Mouse (Mus musculus) forebrain, embryonic 15.5 days (tissue): Measurements from ENCODE around the gene Gorab. TPM values are rescaled to one million over a fixed set of nuclear protein-coding genes. Genes with fewer than 3 reads are reported as not detected.

Experiments used
- ATAC-seq: fragments of 200-750 bp; cut with Nextera tagmentation; replicated peaks from 2 replicates; pipeline ENCODE4 v1.8.0; 2017; ENCODE audit warnings: mild to moderate bottlenecking, moderate TSS enrichment, moderate library complexity
- H3K27ac ChIP-seq: fragments of 300-500 bp; sonication (generic); replicated peaks from 2 replicates; pipeline ENCODE4 v1.5.1; 2015; ENCODE audit warnings: mild to moderate bottlenecking, inconsistent platforms
- H3K27me3 ChIP-seq: fragments of 300-500 bp; sonication (generic); 2 replicates; pipeline ENCODE4 v1.6.1; 2015; ENCODE audit warnings: inconsistent platforms
- H3K36me3 ChIP-seq: fragments of 300-500 bp; sonication (generic); 2 replicates; pipeline ENCODE4 v1.6.1; 2015; ENCODE audit warnings: mild to moderate bottlenecking, inconsistent platforms
- H3K4me1 ChIP-seq: fragments of 300-500 bp; sonication (generic); 2 replicates; pipeline ENCODE4 v1.6.1; 2015; ENCODE audit warnings: inconsistent platforms
- H3K4me2 ChIP-seq: fragments of 300-500 bp; sonication (generic); replicated peaks from 2 replicates; pipeline ENCODE4 v1.6.1; 2015; ENCODE audit warnings: mild to moderate bottlenecking, inconsistent platforms
- H3K4me3 ChIP-seq: fragments of 300-500 bp; sonication (generic); 2 replicates; pipeline ENCODE4 v1.5.1; 2015; ENCODE audit warnings: mild to moderate bottlenecking, inconsistent platforms
- H3K9ac ChIP-seq: fragments of 300-500 bp; sonication (generic); replicated peaks from 2 replicates; pipeline ENCODE4 v1.6.1; 2015; ENCODE audit warnings: mild to moderate bottlenecking, inconsistent platforms
- H3K9me3 ChIP-seq: fragments of 300-500 bp; sonication (generic); 2 replicates; pipeline ENCODE4 v1.6.1; 2016; ENCODE audit warnings: inconsistent platforms
- WGBS: fragments of 180-500 bp; shearing (Covaris S2); methylation state at CpG from one replicate; pipeline ENCODE4 v1.1.7; 2015; ENCODE audit warnings: mixed read lengths; 5-methylcytosine and 5-hydroxymethylcytosine counted together
- polyA plus RNA-seq: library from polyadenylated mRNA; unstranded; fragments of >200 nt; fragmentation: Nextera tagmentation; extraction: Ambion mirVana; gene quantifications from 2 replicates; pipeline ENCODE4 v1.2.1, GENCODE M21; 2015

Gorab gene
- polyA plus RNA-seq = 24.8 and 27.1 TPM in 2 replicates

- H3K27me3 ChIP-seq = no peaks in the 10 kb centered on the region
- H3K4me2 ChIP-seq = peak within 1 kb of the TSS; percentile 62
- H3K4me3 ChIP-seq = peak within 1 kb of the TSS; percentile 78
- peaks cover 21% of the 10 kb centered on the region for H3K4me1 ChIP-seq
- no peaks in the 10 kb centered on the region for H3K36me3 ChIP-seq
- no peaks in the 10 kb centered on the region for H3K9me3 ChIP-seq
- H3K9ac ChIP-seq = peak within 1 kb of the TSS; percentile 77
- ATAC-seq = peak; percentile 100
- under 1% methylated on average over 28 of the region's 28 CpGs for WGBS
- H3K27ac ChIP-seq = peak within 1 kb of the TSS; percentile 89
Measured at GRCm38 (mm10) chr1:163403498-163404126, at the start of gene Gorab. Gorab (minus strand) TSS chr1:163403669.

DNA sequence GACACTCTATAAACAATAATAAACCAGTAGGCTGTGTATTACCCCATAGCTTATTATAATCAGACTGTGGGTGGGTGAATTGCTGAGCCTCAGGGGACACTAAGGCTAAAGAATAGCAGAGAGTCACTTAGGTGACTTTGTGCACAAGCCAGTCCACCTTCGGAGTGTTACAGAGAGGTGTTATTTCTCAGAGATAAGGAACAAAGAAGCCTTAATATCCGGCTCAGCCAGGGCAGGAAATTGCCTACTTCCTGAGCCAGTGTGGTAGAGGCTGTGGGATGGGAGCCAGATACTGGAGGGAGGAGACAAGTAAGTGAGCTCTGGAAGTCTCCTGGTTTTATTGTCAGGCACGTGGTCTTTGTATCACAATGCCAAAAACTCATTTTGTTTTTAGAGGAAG lies 40.4 kb upstream of the Gorab start:
- no peaks in the 10 kb centered on the region for H3K9me3 ChIP-seq
- no peaks in the 10 kb centered on the region for H3K4me1 ChIP-seq
- WGBS = 44% methylated on average over 3 of the region's 3 CpGs
- no peaks in the 10 kb centered on the region for H3K27me3 ChIP-seq
- H3K4me2 ChIP-seq = no peak overlapping the region
- ATAC-seq = no peak
- H3K9ac ChIP-seq = no peak overlapping the region
- H3K27ac ChIP-seq = no peak overlapping the region
- H3K36me3 ChIP-seq = no peaks in the 10 kb centered on the region
- H3K4me3 ChIP-seq = no peak overlapping the region

DNA sequence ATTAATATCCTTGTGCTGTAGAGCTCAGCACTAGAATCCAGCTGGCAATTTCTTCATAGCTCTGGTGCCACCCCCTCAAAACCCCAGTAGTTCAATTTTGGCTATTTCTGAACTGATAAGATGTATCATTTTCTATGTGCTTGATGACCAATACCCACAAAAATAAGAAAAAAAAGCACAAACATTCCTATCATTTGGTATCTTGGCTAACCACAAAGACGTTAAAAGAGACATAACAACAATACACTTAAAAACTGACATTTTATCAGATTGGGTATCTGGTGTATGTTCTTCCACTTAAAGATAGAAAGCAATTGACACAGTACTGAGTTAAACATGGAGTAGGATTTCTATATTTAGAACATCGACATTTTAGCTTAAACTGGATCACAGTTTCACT lies 35.5 kb upstream of the Gorab start:
- H3K4me2 ChIP-seq = no peak overlapping the region
- no peaks in the 10 kb centered on the region for H3K36me3 ChIP-seq
- H3K9ac ChIP-seq = no peak overlapping the region
- no peak overlapping the region for H3K27ac ChIP-seq
- 88% methylated on average over 2 of the region's 2 CpGs for WGBS
- H3K4me3 ChIP-seq = no peak overlapping the region
- no peaks in the 10 kb centered on the region for H3K27me3 ChIP-seq
- no peaks in the 10 kb centered on the region for H3K4me1 ChIP-seq
- H3K9me3 ChIP-seq = no peaks in the 10 kb centered on the region
- no peak for ATAC-seq

GRCm38 (mm10) chr1:163423467-163424014 lies 20.1 kb upstream of the Gorab start:
- 71% methylated on average over 8 of the region's 8 CpGs for WGBS
- Histone ChIP-seq H3K4me3 (no peak overlapping the region), H3K4me1 (no peaks in the 10 kb centered on the region), H3K9ac (no peak overlapping the region), H3K27ac (no peak overlapping the region), H3K4me2 (no peak overlapping the region), H3K36me3 (no peaks in the 10 kb centered on the region), H3K27me3 (no peaks in the 10 kb centered on the region), H3K9me3 (no peaks in the 10 kb centered on the region)
- ATAC-seq = no peak

DNA sequence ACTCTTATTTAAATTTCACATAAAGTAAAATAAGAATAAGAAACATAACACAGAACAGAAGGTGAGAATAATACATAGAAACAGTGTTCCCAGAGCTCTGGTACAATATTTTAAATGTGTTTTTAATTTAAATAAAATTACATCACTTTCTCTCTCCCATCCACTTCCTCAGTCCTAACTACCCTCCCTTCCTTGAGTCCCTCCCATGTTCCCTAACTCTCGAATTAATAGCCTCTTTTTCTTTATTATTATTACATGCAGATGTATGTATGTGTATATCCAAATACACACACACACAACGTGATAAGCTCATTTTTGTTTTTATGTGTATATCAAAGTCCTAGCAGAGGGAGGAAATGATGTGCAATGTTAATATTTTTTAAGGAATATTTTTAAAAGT lies 13.7 kb upstream of the Gorab start:
- no peaks in the 10 kb centered on the region for H3K9me3 ChIP-seq
- no peak overlapping the region for H3K4me2 ChIP-seq
- no peak overlapping the region for H3K27ac ChIP-seq
- H3K27me3 ChIP-seq = no peaks in the 10 kb centered on the region
- H3K4me1 ChIP-seq = no peaks in the 10 kb centered on the region
- H3K36me3 ChIP-seq = no peaks in the 10 kb centered on the region
- 75% methylated on average over 2 of the region's 2 CpGs for WGBS
- no peak overlapping the region for H3K4me3 ChIP-seq
- ATAC-seq = no peak
- no peak overlapping the region for H3K9ac ChIP-seq

GRCm38 (mm10) chr1:163414200-163414599 lies 10.7 kb upstream of the Gorab start:
- no peak for ATAC-seq
- H3K27ac ChIP-seq = no peak overlapping the region
- H3K4me1 ChIP-seq = no peaks in the 10 kb centered on the region
- no peak overlapping the region for H3K4me3 ChIP-seq
- H3K27me3 ChIP-seq = no peaks in the 10 kb centered on the region
- H3K9me3 ChIP-seq = no peaks in the 10 kb centered on the region
- no peak overlapping the region for H3K4me2 ChIP-seq
- H3K9ac ChIP-seq = no peak overlapping the region
- WGBS = 67% methylated on average over 2 of the region's 2 CpGs
- H3K36me3 ChIP-seq = no peaks in the 10 kb centered on the region

- no peak overlapping the region for H3K4me2 ChIP-seq
- no peaks in the 10 kb centered on the region for H3K36me3 ChIP-seq
- peaks cover 19% of the 10 kb centered on the region for H3K4me1 ChIP-seq
- ATAC-seq = no peak
- WGBS = 73% methylated on average over 3 of the region's 3 CpGs
- H3K27ac ChIP-seq = no peak overlapping the region
- no peak overlapping the region for H3K9ac ChIP-seq
- H3K9me3 ChIP-seq = no peaks in the 10 kb centered on the region
- H3K4me3 ChIP-seq = no peak overlapping the region
- no peaks in the 10 kb centered on the region for H3K27me3 ChIP-seq
Measured at GRCm38 (mm10) chr1:163406203-163406602, 2.7 kb upstream of the Gorab start.

DNA sequence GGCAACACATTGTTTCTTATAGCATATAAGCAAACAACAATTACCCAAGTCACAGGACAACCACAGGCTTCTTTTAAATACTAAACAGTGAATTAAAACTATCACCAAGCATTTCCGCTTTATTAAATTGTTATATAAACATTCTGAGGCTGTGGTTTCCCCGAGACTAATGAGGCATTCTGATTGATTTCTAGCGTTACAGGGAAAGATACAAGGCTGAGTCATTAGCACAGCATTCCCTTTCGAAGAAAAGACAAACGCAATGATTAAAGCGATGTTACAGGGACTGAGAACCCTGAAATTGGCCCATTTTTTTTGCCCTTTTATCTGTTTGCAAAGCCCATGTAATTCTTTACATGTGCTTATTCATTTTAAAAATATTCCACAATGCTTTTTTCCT lies 12.1 kb downstream of the Gorab start:
- no peak overlapping the region for H3K27ac ChIP-seq
- H3K36me3 ChIP-seq = peaks cover 48% of the 10 kb centered on the region
- no peaks in the 10 kb centered on the region for H3K4me1 ChIP-seq
- no peak for ATAC-seq
- WGBS = 64% methylated on average over 6 of the region's 6 CpGs
- no peaks in the 10 kb centered on the region for H3K27me3 ChIP-seq
- H3K9ac ChIP-seq = no peak overlapping the region
- no peak overlapping the region for H3K4me2 ChIP-seq
- H3K4me3 ChIP-seq = no peak overlapping the region
- H3K9me3 ChIP-seq = no peaks in the 10 kb centered on the region

DNA sequence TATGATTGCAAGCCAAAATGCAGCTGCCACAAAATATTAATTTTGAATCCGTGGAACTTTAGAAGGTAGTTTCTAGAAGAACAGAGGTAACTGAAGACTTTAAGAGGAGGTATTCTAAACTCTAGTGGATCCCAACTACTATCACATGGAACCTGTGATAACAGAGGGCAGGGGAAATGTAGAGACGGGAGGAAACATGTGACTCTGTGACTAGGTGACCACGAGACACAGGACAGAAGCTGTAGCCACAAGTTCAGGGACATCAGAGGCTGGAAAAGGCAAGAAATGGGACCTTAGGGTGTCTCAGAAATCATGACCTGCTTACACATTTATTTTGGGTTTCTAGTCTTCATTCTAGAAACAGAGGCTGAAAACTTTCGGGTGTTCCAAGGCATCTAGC lies 13.4 kb downstream of the Gorab start:
- no peaks in the 10 kb centered on the region for H3K9me3 ChIP-seq
- H3K4me3 ChIP-seq = no peak overlapping the region
- H3K27ac ChIP-seq = no peak overlapping the region
- no peak overlapping the region for H3K4me2 ChIP-seq
- peaks cover 52% of the 10 kb centered on the region for H3K36me3 ChIP-seq
- no peak overlapping the region for H3K9ac ChIP-seq
- no peaks in the 10 kb centered on the region for H3K4me1 ChIP-seq
- no peak for ATAC-seq
- WGBS = 93% methylated on average over 4 of the region's 4 CpGs
- no peaks in the 10 kb centered on the region for H3K27me3 ChIP-seq

- Histone ChIP-seq H3K9ac (no peak overlapping the region), H3K36me3 (peaks cover 38% of the 10 kb centered on the region), H3K4me3 (no peak overlapping the region), H3K4me2 (no peak overlapping the region), H3K27me3 (no peaks in the 10 kb centered on the region), H3K9me3 (no peaks in the 10 kb centered on the region), H3K4me1 (no peaks in the 10 kb centered on the region), H3K27ac (no peak overlapping the region)
- 94% methylated on average over 9 of the region's 9 CpGs for WGBS
- ATAC-seq = no peak
Measured at GRCm38 (mm10) chr1:163386196-163386595, 17.3 kb downstream of the Gorab start.

GRCm38 (mm10) chr1:163383442-163384027 lies 19.9 kb downstream of the Gorab start:
- H3K9me3 ChIP-seq = no peaks in the 10 kb centered on the region
- no peak overlapping the region for H3K4me2 ChIP-seq
- H3K4me3 ChIP-seq = no peak overlapping the region
- ATAC-seq = no peak
- peaks cover 30% of the 10 kb centered on the region for H3K36me3 ChIP-seq
- H3K27me3 ChIP-seq = no peaks in the 10 kb centered on the region
- H3K4me1 ChIP-seq = no peaks in the 10 kb centered on the region
- WGBS = 87% methylated on average over 5 of the region's 5 CpGs
- no peak overlapping the region for H3K27ac ChIP-seq
- no peak overlapping the region for H3K9ac ChIP-seq

DNA sequence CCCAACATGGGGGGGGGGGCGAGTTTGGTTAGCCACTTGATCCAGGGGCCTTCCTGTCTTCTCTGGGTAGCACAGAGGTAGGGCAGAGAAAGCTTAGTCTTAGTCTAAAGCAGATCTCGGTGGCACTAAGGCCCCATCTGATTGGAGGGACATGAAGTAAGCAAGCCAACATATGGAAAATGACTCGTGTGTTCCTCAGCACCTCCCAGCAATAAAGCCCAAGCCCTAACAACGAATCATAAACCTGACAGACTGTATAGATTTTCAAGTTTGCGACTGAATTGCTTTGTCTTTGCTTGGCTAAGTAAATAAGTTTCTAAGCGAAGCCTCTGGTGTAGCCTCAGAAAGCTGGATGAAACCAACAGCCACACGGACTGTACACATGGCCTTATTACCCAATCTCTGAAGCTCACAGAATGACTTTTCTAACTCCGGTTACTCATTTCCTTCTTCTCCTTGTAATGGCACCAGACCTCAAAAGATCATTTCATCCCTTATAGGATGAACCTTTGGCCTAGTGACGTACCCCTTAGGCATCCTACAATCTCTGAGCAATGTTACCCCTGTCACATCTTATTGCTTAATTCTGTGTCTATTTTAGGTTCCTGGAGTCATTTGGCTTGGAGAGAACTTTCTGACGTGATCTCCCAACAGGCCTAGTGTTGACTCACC lies 21.3 kb downstream of the Gorab start:
- H3K36me3 ChIP-seq = peaks cover 25% of the 10 kb centered on the region
- H3K4me3 ChIP-seq = no peak overlapping the region
- 94% methylated on average over 10 of the region's 10 CpGs for WGBS
- no peak overlapping the region for H3K27ac ChIP-seq
- no peak overlapping the region for H3K4me2 ChIP-seq
- H3K9ac ChIP-seq = no peak overlapping the region
- no peaks in the 10 kb centered on the region for H3K4me1 ChIP-seq
- H3K9me3 ChIP-seq = no peaks in the 10 kb centered on the region
- no peak for ATAC-seq
- H3K27me3 ChIP-seq = no peaks in the 10 kb centered on the region
